Mouse (Mus musculus) lung, embryonic 14.5 days (tissue): ENCODE measurements around the gene Gm45021. TPM values are rescaled to one million over a fixed set of nuclear protein-coding genes. Genes with fewer than 3 reads are reported as not detected.

Experiments
- ATAC-seq: fragments of 200-750 bp; cut with Nextera tagmentation; 2 replicates; pipeline ENCODE4 v1.8.0; 2017; ENCODE audit warnings: mild to moderate bottlenecking, moderate TSS enrichment, moderate library complexity; ENCODE audit not compliant: insufficient read depth
- DNase-seq: peaks from one replicate; pipeline ENCODE4 v3.0.0-alpha.2; 2015
- H3K27ac ChIP-seq: fragments of 300-500 bp; sonication (generic); 2 replicates; pipeline ENCODE4 v1.5.1; 2014; ENCODE audit warnings: low read depth, mild to moderate bottlenecking, moderate library complexity
- H3K27me3 ChIP-seq: fragments of 300-500 bp; sonication (generic); 2 replicates; pipeline ENCODE4 v1.6.1; 2014; ENCODE audit warnings: low read length, control low read depth; ENCODE audit not compliant: insufficient read depth
- H3K36me3 ChIP-seq: fragments of 300-500 bp; sonication (generic); 2 replicates; pipeline ENCODE4 v1.6.1; 2014; ENCODE audit warnings: control low read depth; ENCODE audit not compliant: insufficient read depth
- H3K4me1 ChIP-seq: fragments of 300-500 bp; sonication (generic); 2 replicates; pipeline ENCODE4 v1.6.1; 2014; ENCODE audit warnings: antibody characterized with exemption, control low read depth; ENCODE audit not compliant: insufficient read depth
- H3K4me2 ChIP-seq: fragments of 300-500 bp; sonication (generic); 2 replicates; pipeline ENCODE4 v1.6.1; 2014; ENCODE audit warnings: mild to moderate bottlenecking
- H3K4me3 ChIP-seq: fragments of 300-500 bp; sonication (generic); 2 replicates; pipeline ENCODE4 v1.5.1; 2014; ENCODE audit warnings: low read depth, low read length
- H3K9ac ChIP-seq: fragments of 300-500 bp; sonication (generic); 2 replicates; pipeline ENCODE4 v1.6.1; 2014
- H3K9me3 ChIP-seq: fragments of 300-500 bp; sonication (generic); 2 replicates; pipeline ENCODE4 v1.6.1; 2016; ENCODE audit warnings: low read depth, low read length, control low read depth
- CTCF ChIP-seq: IDR thresholded peaks from 2 replicates; pipeline ENCODE4 v1.5.1; 2016; ENCODE audit warnings: antibody characterized with exemption, low read depth
- WGBS: fragments of 180-500 bp; shearing (Covaris S2); extraction: QIAGEN DNeasy Blood & Tissue Kit; methylation state at CpG from one replicate; pipeline ENCODE4 v1.1.7; 2014; 5-methylcytosine and 5-hydroxymethylcytosine counted together
- polyA plus RNA-seq: library from polyadenylated mRNA; unstranded; fragments of >200 nt; fragmentation: Nextera tagmentation; extraction: Ambion mirVana; gene quantifications from 2 replicates; pipeline ENCODE4 v1.2.1, GENCODE M21; 2014

Gene Gm45021
- polyA plus RNA-seq, 1 experiment from 2014 or later = not detected

DNA sequence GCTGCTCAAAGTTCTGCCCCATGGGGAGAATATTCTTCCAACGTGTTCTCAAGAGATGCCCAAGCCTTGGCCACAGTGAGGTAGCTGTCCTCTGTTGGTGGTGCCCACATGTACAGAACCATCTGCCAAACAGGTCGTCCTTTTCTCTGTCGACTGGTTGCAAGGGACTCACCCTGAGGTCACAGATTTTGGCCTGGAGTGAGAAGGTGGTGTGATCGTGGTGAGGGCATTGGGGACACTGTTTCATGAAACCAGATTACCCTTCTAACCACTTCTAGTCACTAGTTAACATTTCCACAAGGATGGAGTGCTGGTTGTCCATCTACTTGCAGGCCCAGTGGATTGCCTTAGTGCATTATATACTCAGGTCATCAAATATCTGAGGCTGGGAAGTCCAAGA lies 59.4 kb downstream of the Gm45021 start:
- WGBS = 82% methylated on average over 4 of the region's 4 CpGs
- ATAC-seq = no peak
- H3K9me3 ChIP-seq = no peaks in the 10 kb centered on the region

DNA sequence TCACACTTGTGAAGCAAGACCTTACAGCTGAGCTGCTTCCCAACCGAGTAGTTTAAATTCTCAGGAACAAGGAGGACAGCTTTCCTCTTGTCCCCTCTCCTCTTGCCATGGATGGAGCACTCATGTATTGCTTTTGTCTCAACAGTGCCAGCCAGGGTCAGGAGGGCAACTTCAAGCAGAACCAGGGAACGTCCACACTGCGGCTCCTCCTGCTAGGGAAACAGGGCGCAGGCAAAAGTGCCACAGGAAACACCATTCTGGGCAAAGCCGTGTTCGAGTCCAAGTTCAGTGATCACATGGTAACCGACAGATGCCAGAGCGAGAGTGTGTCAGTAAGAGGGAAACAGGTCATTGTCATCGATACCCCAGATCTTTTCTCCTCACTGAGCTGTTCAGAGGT lies 60.6 kb downstream of the Gm45021 start:
- Histone ChIP-seq H3K27me3 (no peaks in the 10 kb centered on the region), H3K4me3 (no peak overlapping the region), H3K9ac (no peak overlapping the region), H3K4me1 (no peaks in the 10 kb centered on the region), H3K27ac (no peak overlapping the region), H3K9me3 (no peaks in the 10 kb centered on the region), H3K36me3 (no peaks in the 10 kb centered on the region), H3K4me2 (no peak overlapping the region)
- WGBS = 80% methylated on average over 9 of the region's 9 CpGs
- no peak for DNase-seq
- TF ChIP-seq CTCF = no peak
- ATAC-seq = no peak

More for the DNA sequence above, 59.4 kb downstream of the Gm45021 start:
- no peak overlapping the region for H3K9ac ChIP-seq
- H3K27ac ChIP-seq = no peak overlapping the region
- H3K36me3 ChIP-seq = no peaks in the 10 kb centered on the region
- no peak overlapping the region for H3K4me3 ChIP-seq
- no peaks in the 10 kb centered on the region for H3K4me1 ChIP-seq
- H3K4me2 ChIP-seq = no peak overlapping the region
- TF ChIP-seq CTCF = no peak
- no peak for DNase-seq
- no peaks in the 10 kb centered on the region for H3K27me3 ChIP-seq

DNA sequence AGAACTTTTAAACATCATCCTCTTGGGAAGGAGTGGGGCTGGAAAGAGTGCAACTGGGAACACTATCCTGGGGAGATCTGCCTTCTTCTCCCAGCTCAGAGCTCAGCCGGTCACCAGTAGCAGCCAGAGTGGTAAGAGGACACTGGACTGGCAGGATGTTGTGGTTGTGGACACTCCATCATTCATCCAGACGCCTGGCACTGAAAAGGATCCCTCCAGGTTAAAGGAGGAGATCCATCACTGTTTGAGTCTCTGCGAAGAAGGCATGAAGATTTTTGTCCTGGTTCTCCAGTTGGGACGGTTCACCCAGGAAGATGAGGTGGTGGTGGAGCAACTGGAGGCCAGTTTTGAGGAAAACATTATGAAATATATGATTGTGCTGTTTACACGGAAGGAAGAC lies 69.3 kb downstream of the Gm45021 start:
- no peak overlapping the region for H3K4me2 ChIP-seq
- no peak for ATAC-seq
- TF ChIP-seq CTCF = no peak
- H3K4me3 ChIP-seq = no peak overlapping the region
- H3K9ac ChIP-seq = no peak overlapping the region
- no peak for DNase-seq
- no peak overlapping the region for H3K27ac ChIP-seq
- 51% methylated on average over 5 of the region's 5 CpGs for WGBS
- no peaks in the 10 kb centered on the region for H3K4me1 ChIP-seq
- H3K36me3 ChIP-seq = no peaks in the 10 kb centered on the region
- no peaks in the 10 kb centered on the region for H3K9me3 ChIP-seq
- no peaks in the 10 kb centered on the region for H3K27me3 ChIP-seq

Other genes starting within 250 kb of the Gm45021 start
- gene Krba1, start 194.0 kb upstream of the Gm45021 start, polyA plus RNA-seq = 18.6 and 22.3 TPM in 2 replicates
- 20.7 TPM in 2 replicates for gene Zfp467, start 143.8 kb upstream of the Gm45021 start, polyA plus RNA-seq
- 0.11 and 0.18 TPM in 2 replicates for gene Sspo, start 141.4 kb upstream of the Gm45021 start, polyA plus RNA-seq
- 7.4 and 7.9 TPM in 2 replicates for gene Atp6v0e2, start 52.0 kb upstream of the Gm45021 start, polyA plus RNA-seq
- 5.4 and 7.8 TPM in 2 replicates for gene Lrrc61, start 34.8 kb upstream of the Gm45021 start, polyA plus RNA-seq
- gene Rarres2, start 16.8 kb upstream of the Gm45021 start, polyA plus RNA-seq = 43.1 and 47.0 TPM in 2 replicates
- gene Repin1, start 4.3 kb downstream of the Gm45021 start, polyA plus RNA-seq = 30.3 and 31.5 TPM in 2 replicates
- not detected in 2 replicates for gene Gm44965, start 4.3 kb downstream of the Gm45021 start, polyA plus RNA-seq
- 7.6 and 7.8 TPM in 2 replicates for gene Zfp775, start 12.5 kb downstream of the Gm45021 start, polyA plus RNA-seq
- gene AI854703, start 37.2 kb downstream of the Gm45021 start, polyA plus RNA-seq = 0.34 and 0.49 TPM in 2 replicates
- gene Gimap8, start 57.6 kb downstream of the Gm45021 start, polyA plus RNA-seq = 1.3 and 1.5 TPM in 2 replicates
- gene Gimap9, start 86.5 kb downstream of the Gm45021 start, polyA plus RNA-seq = 11.7 and 12.7 TPM in 2 replicates
- 25.6 and 27.8 TPM in 2 replicates for gene Gimap4, start 94.9 kb downstream of the Gm45021 start, polyA plus RNA-seq
- 38.0 and 38.5 TPM in 2 replicates for gene Gimap6, start 118.6 kb downstream of the Gm45021 start, polyA plus RNA-seq
- gene Gm28053, start 129.0 kb downstream of the Gm45021 start, polyA plus RNA-seq = 3.8 and 3.9 TPM in 2 replicates
- not detected in 2 replicates for gene Gimap7, start 129.0 kb downstream of the Gm45021 start, polyA plus RNA-seq
- gene Gimap1, start 149.4 kb downstream of the Gm45021 start, polyA plus RNA-seq = 35.3 and 37.2 TPM in 2 replicates
- 20.7 and 21.7 TPM in 2 replicates for gene Gimap5, start 156.6 kb downstream of the Gm45021 start, polyA plus RNA-seq
- not detected in 2 replicates for gene Gimap3, start 181.2 kb downstream of the Gm45021 start, polyA plus RNA-seq